In the genomic region with DNA sequence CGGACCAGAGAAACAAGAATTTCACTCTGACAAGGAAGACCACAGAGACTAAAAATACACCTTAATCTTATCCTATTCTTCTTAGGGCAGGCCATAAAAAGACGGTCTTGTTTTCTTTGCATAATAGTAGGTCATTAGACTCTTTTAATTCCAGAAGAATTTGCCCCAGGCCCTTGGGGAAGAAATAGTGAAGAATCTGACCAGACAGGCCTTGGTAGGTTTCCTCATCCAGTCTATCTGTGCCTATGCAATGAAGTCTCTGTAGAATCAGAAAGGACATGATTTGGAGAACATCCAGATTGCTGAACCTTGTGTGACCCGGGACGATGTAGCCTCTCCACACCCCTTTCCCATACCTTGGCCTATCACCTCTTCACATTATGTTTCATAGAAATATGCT, we compare ENCODE assay signal across 26 mouse cellular contexts.
"Had no signal": no experiment of that assay in that cellular context is flagged by ENCODE, and none has a peak within 500 bp of the region (broad histone marks: within the 10 kb centered on the region; RNA-seq: fewer than 3 reads in every experiment).

No protein-coding gene starts in this region.

- H3K4me3 ChIP-seq: heart, adult 2 months; heart, embryonic 13.5 days; heart, embryonic 15.5 days; hindbrain, embryonic 10.5 days; hindbrain, embryonic 12.5 days; layer of hippocampus, adult 2 months; left cerebral cortex, adult 2 months; limb, embryonic 13.5 days; liver, embryonic 13.5 days; liver, embryonic 15.5 days had no signal

- H3K27ac ChIP-seq: heart, adult 2 months; heart, embryonic 13.5 days; heart, embryonic 15.5 days; hindbrain, embryonic 10.5 days; hindbrain, embryonic 12.5 days; hindbrain, embryonic 14.5 days; layer of hippocampus, adult 2 months; left cerebral cortex, adult 2 months; limb, embryonic 13.5 days; liver, embryonic 13.5 days; liver, embryonic 15.5 days had no signal

- H3K27me3 ChIP-seq: heart, embryonic 13.5 days; heart, embryonic 15.5 days; hindbrain, embryonic 12.5 days; limb, embryonic 13.5 days; liver, embryonic 13.5 days; liver, embryonic 15.5 days had no signal

- H3K36me3 ChIP-seq: heart, embryonic 13.5 days; heart, embryonic 15.5 days; hindbrain, embryonic 10.5 days; hindbrain, embryonic 12.5 days; limb, embryonic 13.5 days; liver, embryonic 13.5 days; liver, embryonic 15.5 days had no signal

- ATAC-seq: hindbrain, embryonic 16.5 days; inflammation-experienced regulatory T-cells, adult 6 months; intestine, postnatal 0 days; liver, postnatal 0 days had no signal

- H3K9ac ChIP-seq: heart, embryonic 13.5 days; heart, embryonic 15.5 days; hindbrain, embryonic 12.5 days; hindbrain, embryonic 14.5 days; limb, embryonic 13.5 days; liver, embryonic 13.5 days; liver, embryonic 15.5 days; liver, postnatal 0 days had no signal

- DNase-seq: gastrocnemius, postnatal 14 days; gastrocnemius, postnatal 36 days; heart, adult 2 months; heart, postnatal 4 days; kidney, adult 18-20 months; kidney, adult 8-10 months; kidney, postnatal 10 days; kidney, postnatal 25 days; kidney, postnatal 4 days; liver; liver, embryonic 13.5 days; liver, postnatal 0 days had no signal

- H3K4me1 ChIP-seq: heart, embryonic 13.5 days; heart, embryonic 15.5 days; hindbrain, embryonic 10.5 days; hindbrain, embryonic 12.5 days; limb, embryonic 13.5 days; liver, embryonic 13.5 days; liver, embryonic 15.5 days had no signal

- H3K9me3 ChIP-seq: heart, embryonic 13.5 days; heart, embryonic 15.5 days; hindbrain, embryonic 10.5 days; hindbrain, embryonic 12.5 days; limb, embryonic 13.5 days; liver, embryonic 13.5 days; liver, embryonic 15.5 days had no signal

- H3K4me2 ChIP-seq: heart, embryonic 11.5 days; heart, embryonic 13.5 days; heart, embryonic 15.5 days; hindbrain, embryonic 12.5 days; hindbrain, embryonic 14.5 days; limb, embryonic 13.5 days; liver, embryonic 11.5 days; liver, embryonic 13.5 days; liver, embryonic 15.5 days had no signal
